Mouse (Mus musculus): ENCODE measurements around the gene Gse1.

The Gse1 gene

DNA sequence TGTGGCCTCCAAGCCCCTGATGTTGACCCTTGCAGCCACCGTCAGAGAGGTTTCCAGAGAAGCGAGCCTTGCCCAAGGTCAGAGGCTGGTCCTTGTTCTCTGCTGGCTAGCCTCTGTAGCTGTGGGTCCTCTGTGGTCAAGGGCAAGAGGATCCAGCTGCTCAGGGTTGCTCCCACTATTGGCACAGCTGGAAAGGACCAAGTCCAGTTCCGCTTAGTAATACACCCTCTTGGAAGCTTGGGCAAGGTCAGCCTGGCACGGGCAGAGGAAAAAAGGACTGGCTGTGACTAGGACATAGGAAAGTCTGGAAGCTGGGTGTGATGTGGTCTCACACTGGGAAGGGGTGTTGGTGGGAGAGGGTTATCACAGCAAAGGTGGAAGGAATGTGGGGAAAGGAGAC lies 220.9 kb downstream of the Gse1 start:
- DNase-seq (ENCODE audit: low spot score in 2 of 2) = no peak

DNA sequence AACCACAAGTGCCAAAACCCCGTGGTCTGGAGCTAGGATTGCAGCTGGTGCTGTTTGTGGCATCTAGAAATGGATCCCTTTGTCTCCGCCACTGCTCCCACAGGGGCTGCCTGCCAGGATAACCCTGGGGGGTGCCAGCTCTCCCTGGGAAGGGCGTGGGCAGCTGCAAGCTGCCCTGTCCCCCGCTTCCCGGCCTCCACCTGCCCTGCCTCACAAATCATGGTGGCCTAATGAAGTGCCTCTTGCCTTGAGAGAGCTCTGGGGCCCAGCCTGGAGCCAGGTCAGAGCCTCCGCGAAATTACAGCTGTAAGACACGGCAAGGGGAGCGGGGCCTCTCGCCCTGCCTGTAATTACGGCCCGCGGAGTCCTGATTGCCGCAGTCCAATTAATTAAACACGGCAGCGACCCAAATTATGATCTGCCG lies 221.4 kb downstream of the Gse1 start:
- DNase-seq (ENCODE audit: low spot score in 2 of 2) = no peak

DNA sequence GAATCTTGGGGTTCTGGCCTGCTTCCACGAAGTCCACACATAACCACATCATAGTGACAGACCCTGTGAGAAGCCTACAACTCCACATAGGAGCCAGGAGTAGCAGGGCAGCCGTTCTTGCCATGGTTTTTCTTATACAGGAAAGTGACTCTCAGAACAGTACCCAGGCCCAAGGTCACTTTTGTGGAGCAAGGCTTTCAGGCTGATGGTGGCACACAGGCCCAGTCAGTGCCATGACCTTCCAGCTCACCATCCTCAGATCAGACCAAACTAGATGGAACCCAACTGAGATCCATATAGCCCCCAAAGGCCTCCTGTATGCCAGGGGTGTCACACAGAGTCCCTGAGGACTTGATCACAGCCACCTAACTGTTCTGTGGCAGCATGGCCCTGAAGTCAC lies 223.9 kb downstream of the Gse1 start:
- DNase-seq (ENCODE audit: low spot score in 2 of 2) = no peak

DNA sequence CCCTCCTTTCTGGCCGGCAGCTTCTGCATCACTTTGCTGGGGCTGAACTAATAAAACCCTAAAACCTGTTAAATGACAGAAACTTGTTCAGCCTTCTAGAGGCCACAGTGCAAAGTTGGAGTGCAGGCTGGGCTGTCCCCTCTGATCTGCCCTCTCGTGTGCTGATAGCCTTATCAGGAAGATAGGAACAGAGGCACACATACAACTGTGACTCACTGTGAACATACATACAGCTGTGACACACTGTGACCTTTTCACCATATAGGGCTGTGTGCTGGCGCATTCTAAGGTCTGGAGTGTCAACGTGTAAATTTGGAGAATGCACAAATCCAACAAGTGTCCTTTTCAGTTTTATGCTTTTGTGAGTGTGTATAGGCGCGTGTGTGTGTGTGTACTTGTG lies 226.1 kb downstream of the Gse1 start:
- no peak for DNase-seq (ENCODE audit: low spot score in 2 of 2)

DNA sequence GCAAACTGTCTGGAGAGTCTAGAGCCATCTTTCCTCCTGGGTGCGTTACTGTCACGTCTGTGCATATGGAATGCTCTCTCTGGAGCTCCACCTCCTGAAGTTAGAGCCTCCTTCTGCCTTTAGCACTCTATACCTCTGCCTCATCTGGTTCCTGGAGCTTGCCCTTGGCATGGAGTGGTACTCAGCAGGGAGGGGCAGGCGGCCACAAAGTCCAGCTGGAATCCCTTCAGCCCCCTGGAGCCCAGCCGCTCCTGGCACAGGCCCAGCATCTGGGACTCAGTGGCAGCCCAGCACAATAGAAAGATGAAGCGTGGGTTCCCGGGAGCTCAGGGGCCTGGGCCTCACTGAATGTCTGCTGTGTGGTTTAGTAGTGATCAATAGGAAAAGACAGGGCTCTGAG lies 232.1 kb downstream of the Gse1 start:
- no peak for DNase-seq (ENCODE audit: low spot score in 2 of 2)

DNA sequence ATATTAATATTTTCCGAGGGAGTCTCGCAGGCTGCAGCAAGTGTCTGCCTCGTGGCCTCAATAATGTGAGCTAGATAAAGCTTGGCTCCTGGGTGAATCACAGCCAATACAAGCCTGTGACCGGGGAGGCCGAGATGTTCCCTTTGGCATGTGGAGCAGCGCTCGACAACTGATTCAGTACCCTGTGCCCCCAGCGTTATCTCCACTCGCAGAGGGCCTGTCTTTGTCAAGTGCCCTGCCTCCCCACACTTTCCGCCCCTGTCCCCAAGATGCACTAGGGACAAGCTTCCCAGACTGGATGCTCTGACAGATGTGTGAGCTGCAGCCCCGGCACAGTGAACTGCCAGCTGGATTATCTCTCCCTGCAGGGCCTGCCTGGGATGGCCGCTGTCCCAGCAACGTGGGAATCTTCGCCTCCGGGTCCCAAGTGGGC lies 233.9 kb downstream of the Gse1 start:
- DNase-seq (ENCODE audit: low spot score in 2 of 2) = no peak

DNA sequence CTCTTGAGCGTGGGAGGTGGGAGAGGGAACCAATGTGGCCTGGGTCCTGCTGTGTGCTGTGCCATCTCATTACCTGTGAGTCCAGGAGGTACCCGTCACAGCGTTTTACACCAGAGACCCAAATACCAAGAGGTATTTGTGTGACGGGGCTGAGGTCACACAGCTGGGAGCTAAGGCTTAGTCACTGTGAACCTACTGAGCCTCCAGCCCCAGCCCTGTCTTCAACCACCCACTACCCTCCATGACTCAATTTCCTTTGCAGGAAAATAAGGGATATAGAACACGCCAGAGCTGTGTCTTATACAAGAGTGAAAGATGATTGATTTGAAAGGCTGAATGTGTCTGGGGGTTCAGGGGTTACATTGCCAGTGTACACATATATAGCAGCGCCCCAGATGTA lies 234.4 kb downstream of the Gse1 start:
- no peak for DNase-seq (ENCODE audit: low spot score in 2 of 2)

- DNase-seq (ENCODE audit: low spot score in 2 of 2) = no peak
These were observed 235.8 kb downstream of the Gse1 start for GRCm38 (mm10) chr8:120463918-120464584.

GRCm38 (mm10) chr8:120464585-120464937 lies 236.3 kb downstream of the Gse1 start:
- no peak for DNase-seq (ENCODE audit: low spot score in 2 of 2)

DNA sequence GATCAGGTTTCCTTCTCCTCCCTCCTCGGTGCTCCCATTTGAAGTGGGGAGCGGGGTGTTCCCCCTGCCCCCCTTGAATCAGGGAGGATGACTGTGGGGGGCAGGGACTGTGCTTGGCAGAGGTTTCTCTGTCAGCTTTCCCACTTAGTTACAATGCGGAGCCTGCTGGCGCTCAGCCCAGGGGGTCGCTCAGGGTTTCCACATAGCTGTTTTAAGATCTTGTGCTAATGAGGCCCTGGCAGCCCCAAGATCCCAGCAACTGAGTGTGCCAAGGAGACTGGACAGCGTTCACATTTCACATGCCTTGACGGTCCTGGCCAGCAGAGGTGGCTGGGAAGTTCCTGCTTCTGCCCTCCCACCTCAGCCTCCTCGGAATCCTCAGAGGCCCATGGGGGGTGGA lies 237.5 kb downstream of the Gse1 start:
- DNase-seq (ENCODE audit: low spot score in 2 of 2) = no peak

GRCm38 (mm10) chr8:120466266-120466665 lies 238.0 kb downstream of the Gse1 start:
- DNase-seq (ENCODE audit: low spot score in 2 of 2) = no peak

- DNase-seq (ENCODE audit: low spot score in 2 of 2) = no peak
These were observed 239.3 kb downstream of the Gse1 start for GRCm38 (mm10) chr8:120467598-120467997.

DNA sequence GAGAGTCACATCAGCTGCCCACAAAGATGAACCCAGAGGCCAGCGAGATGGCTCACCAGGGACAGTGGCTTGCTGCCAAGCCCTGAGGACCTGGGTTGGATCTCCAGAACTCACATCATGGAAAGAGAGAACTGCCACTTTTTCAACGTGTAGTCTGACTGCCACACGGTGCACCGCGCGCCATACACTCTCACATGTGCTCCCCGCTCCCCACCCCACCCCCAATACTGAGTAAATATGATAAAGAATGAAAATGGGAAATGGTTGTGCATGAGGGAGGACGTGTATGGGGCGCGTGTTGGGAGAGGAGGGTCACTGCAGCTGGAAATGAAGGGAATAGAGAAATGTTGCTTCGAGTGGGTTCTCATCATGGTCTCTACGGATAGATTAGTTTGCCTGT lies 241.9 kb downstream of the Gse1 start:
- DNase-seq (ENCODE audit: low spot score in 2 of 2) = no peak

GRCm38 (mm10) chr8:120471166-120471565 lies 242.9 kb downstream of the Gse1 start:
- DNase-seq (ENCODE audit: low spot score in 2 of 2) = no peak

GRCm38 (mm10) chr8:120471752-120472151 lies 243.5 kb downstream of the Gse1 start:
- no peak for DNase-seq (ENCODE audit: low spot score in 2 of 2)

DNA sequence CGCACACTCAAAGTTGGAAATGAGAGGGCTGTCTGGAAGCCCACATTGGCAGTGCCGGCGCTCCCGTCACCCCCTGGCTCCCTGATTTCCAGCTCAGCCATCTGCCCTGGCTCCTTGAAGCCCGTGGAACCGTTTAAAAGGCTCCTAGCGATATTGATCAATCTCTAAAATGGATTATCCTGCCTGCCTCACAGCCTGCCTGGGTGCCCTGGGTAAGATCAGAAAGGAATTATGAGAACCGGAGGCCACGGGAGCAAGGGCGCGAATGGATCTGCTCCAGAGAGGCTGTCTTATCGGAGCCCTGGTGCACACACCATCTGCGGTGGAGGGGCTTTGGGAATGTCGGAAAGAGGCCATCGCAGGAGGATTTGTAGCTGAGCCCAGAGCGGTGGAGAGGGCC lies 244.0 kb downstream of the Gse1 start:
- DNase-seq (ENCODE audit: low spot score in 2 of 2) = no peak

DNA sequence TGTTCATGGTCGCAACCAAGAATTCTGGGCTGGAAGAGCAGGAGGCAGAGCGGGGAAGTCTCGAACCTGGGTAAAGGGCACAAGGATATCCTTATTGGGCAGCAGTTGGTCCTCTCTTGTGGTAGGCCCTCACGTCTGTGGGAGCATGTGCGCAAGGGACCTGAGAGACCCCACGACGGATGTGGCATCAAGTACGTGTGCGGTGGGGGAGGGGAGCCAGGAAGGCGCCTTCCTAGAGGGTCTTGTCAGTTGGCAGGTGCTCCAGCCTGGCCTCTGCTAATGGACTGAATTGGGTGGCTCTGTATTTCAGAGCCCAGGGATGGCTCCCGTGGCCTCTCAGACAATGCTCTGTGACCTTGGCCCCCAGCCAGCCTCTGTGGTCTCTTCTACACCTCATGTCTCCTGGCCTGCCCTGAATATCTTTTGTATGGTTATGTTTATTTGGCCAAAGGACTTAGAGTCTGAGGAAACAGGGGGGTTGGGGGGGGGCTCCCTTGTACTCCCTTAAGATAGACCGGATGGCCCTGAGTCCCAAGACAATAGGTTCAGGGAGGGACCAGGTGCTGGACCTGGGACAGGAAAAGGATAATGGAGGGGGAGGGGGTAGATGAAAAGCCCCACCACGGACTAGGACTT lies 245.6 kb downstream of the Gse1 start:
- peak; percentile 49 to 71 for DNase-seq (ENCODE audit: low spot score in 2 of 2)

- DNase-seq (ENCODE audit: low spot score in 2 of 2) = no peak
These were observed 246.4 kb downstream of the Gse1 start for GRCm38 (mm10) chr8:120474496-120475235.

- DNase-seq (ENCODE audit: low spot score in 2 of 2) = no peak
These were observed 247.4 kb downstream of the Gse1 start for GRCm38 (mm10) chr8:120475462-120476201.

DNA sequence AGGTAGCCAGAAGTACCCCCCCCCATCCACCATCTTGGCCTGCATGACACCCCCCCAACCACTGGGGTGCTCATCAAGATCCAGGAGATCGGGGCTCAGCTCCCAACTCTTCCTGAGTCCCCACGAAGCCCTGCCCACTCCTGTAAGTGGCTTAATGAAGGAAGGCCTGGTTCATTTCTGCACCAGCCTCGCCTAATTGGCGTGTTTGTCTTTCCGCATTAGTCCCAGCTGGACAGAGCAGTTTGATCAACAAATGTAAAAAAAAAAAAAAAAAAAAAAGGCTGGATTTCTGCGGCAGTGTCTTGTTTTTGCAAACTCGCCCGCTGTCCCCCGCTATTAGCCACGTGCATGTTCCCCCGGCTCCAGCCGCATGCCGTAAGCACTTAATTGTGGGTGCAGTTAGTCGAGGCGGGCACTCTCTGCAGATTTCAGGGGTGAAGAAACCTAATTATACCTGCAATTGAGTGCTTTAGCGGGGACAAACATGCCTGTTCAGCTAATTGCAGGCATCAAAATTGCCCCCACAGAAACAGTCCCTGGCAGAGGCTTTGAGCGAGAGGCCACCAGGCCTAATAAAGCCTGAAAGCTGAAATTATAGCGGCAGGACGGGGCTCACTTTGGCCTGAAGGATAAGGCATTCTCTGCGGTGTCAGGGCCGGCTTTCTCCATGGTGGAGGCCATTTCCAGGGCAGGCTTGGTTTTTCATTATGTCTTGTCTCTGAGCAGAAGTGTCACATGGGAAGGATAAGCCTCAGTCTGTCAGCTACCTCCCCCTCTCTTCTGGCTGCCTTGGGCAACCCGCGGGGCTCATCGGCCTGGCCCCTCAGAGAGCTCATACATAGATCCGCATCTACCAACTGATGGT lies 248.7 kb downstream of the Gse1 start:
- DNase-seq (ENCODE audit: low spot score in 2 of 2) = no peak

- DNase-seq (ENCODE audit: low spot score in 2 of 2) = no peak
These were observed 250.5 kb downstream of the Gse1 start for GRCm38 (mm10) chr8:120478754-120479153.
